Mouse (Mus musculus) bone marrow, adult 2 months (tissue): ENCODE data around the gene AW209491.

Experiments
- CTCF ChIP-seq: fragments of 200-500 bp; IDR thresholded peaks from 2 replicates; pipeline ENCODE4 v1.5.1; 2011; ENCODE audit warnings: low read length, control low read depth; ENCODE audit not compliant: control insufficient read depth, insufficient read depth
- POLR2A ChIP-seq: fragments of 200-500 bp; IDR thresholded peaks from 2 replicates; pipeline ENCODE4 v1.6.1; 2011; ENCODE audit warnings: low read depth, mild to moderate bottlenecking, control low read depth, low read length, borderline replicate concordance; ENCODE audit not compliant: control insufficient read depth

DNA sequence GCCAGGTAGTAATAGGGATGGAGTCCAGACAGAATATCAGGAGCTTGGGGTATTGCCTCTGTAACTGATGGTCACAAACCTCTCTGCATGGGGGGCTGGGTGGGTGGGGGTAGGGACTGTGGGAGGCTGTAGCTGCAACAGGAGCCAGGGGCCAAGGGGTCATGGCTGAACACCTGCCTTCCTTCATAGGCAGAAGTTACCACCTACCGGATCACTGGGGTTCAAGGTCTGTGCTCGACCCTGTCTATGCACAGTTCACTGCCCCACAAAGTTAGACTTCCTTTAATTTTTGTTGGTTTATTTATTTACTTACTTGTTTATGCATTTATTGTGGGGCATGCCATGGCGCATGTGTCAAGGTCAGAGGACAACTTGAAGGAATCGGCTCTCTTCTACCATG is 37.2 kb downstream of the AW209491 start:
- TF ChIP-seq CTCF (no peak), POLR2A (no peak)
